8 mouse cellular contexts compared by ENCODE assay signal in the genomic region with DNA sequence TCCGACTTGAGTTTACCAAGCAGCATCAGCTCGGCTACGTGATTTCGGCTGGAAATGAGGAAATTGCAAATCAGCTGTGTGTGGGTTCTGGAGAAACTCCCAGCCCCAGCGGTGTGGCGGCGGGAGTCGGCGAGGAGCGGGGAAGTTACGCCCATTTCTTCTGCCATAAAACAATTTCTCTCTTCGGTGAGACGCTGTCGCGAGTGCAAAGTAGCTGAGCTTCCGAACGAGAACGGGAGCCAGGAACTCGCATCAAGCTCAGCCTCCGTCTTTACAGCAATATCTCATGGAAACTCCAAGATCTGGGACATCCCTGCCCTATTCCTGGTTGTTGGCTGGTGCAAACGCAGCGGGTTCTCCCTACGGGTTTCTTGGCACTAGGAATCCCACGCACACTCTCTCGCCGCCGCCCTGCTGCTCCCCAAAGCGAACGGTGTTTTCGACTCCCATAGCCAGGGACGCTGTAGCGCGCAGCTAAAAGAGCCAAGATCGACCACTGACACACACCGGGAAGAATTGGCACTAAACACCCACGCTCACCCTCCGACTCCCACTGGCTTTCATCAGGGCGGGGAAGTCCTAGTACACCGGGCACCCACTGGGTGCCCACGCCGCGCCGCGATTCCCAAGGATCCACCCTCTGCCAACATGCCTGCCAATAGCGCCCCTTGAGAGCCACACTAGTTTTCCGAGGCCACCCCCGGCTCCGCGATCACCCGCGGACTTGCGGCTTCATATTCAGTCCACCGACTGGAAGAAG. TPM values are rescaled to one million over a fixed set of nuclear protein-coding genes. Genes with fewer than 3 reads are reported as not detected.
DNase-seq lines count a peak whose midpoint lies in the region; ATAC-seq and TF ChIP-seq lines count a peak whose summit lies in the region.

No protein-coding gene starts in this region.

- DNase-seq in G1E (ENCODE audit: low spot score) = peak; percentile 45
- peak; percentile 65 for DNase-seq in hindbrain, embryonic 11.5 days (ENCODE audit: low spot score)
- DNase-seq in layer of hippocampus, postnatal 25 days (ENCODE audit: extremely low spot score in 1 of 2, low spot score in 1 of 2) = peak; percentile 43 to 51
- DNase-seq in lung, postnatal 0 days (ENCODE audit: low spot score) = peak; percentile 11
- peak; percentile 44 for DNase-seq in right cerebral cortex, postnatal 4 days

- peak overlapping the region; percentile 73 for H3K9ac ChIP-seq in hindbrain, embryonic 11.5 days (ENCODE audit: low read depth, low read length)
- H3K9ac ChIP-seq in lung, postnatal 0 days (replicated peaks; ENCODE audit: low read depth) = peak overlapping the region; percentile 8; the same call in 1 of the 2 replicates

- H3K4me3 ChIP-seq in G1E (ENCODE audit: low read depth, low read length) = peak overlapping the region; percentile 84
- peak overlapping the region; percentile 70 for H3K4me3 ChIP-seq in bone marrow, adult 2 months (replicated peaks; ENCODE audit: control insufficient read depth, low read depth, low read length)
- H3K4me3 ChIP-seq in erythroblast, embryonic 14.5 days (replicated peaks) = peak overlapping the region; percentile 86
- peak overlapping the region; percentile 73 for H3K4me3 ChIP-seq in hindbrain, embryonic 11.5 days (ENCODE audit: low read depth, low read length)
- H3K4me3 ChIP-seq in lung, postnatal 0 days (ENCODE audit: low read depth, low read length) = peak overlapping the region; percentile 71

- TF ChIP-seq EP300 in lung, postnatal 0 days (IDR thresholded peaks at IDR 0.05) = no peak

- 0 out of 2 replicates have a peak, but pooled peaks cover 1% of the 10 kb centered on the region for H3K9me3 ChIP-seq in G1E (replicated peaks)
- H3K9me3 ChIP-seq in erythroblast, embryonic 14.5 days (ENCODE audit: control insufficient read depth, low read length) = peaks cover 4% of the 10 kb centered on the region
- H3K9me3 ChIP-seq in hindbrain, embryonic 11.5 days (ENCODE audit: control insufficient read depth, low read length) = no peaks in the 10 kb centered on the region
- H3K9me3 ChIP-seq in lung, postnatal 0 days (ENCODE audit: low read length) = no peaks in the 10 kb centered on the region

- peak overlapping the region; percentile 99 for H3K4me2 ChIP-seq in hindbrain, embryonic 11.5 days (replicated peaks; ENCODE audit: low read depth, low read length)
- peak overlapping the region; percentile 100 for H3K4me2 ChIP-seq in lung, postnatal 0 days (replicated peaks; ENCODE audit: low read depth, low read length)

- no peaks in the 10 kb centered on the region for H3K36me3 ChIP-seq in G1E (replicated peaks)
- H3K36me3 ChIP-seq in erythroblast, embryonic 14.5 days (ENCODE audit: control insufficient read depth) = no peaks in the 10 kb centered on the region; the same call in none of the 2 replicates
- H3K36me3 ChIP-seq in hindbrain, embryonic 11.5 days (ENCODE audit: control insufficient read depth, insufficient read depth, low read length) = no peaks in the 10 kb centered on the region
- H3K36me3 ChIP-seq in lung, postnatal 0 days (ENCODE audit: insufficient read depth, low read length) = no peaks in the 10 kb centered on the region

- peaks cover 63% of the 10 kb centered on the region for H3K4me1 ChIP-seq in G1E (ENCODE audit: insufficient read depth, low read depth, low read length)
- no peaks in the 10 kb centered on the region; the same call in 1 of the 2 replicates for H3K4me1 ChIP-seq in bone marrow, adult 2 months (ENCODE audit: control insufficient read depth, insufficient read depth, low read length)
- peaks cover 66% of the 10 kb centered on the region for H3K4me1 ChIP-seq in erythroblast, embryonic 14.5 days (ENCODE audit: control insufficient read depth)
- H3K4me1 ChIP-seq in hindbrain, embryonic 11.5 days (replicated peaks; ENCODE audit: control insufficient read depth, insufficient read depth, low read length) = 0 out of 2 replicates have a peak, but pooled peaks cover 5% of the 10 kb centered on the region
- H3K4me1 ChIP-seq in lung, postnatal 0 days (ENCODE audit: insufficient read depth, low read depth, low read length) = peaks cover 9% of the 10 kb centered on the region

- peak overlapping the region; percentile 17; the same call in 1 of the 2 replicates for H3K27ac ChIP-seq in bone marrow, adult 2 months (ENCODE audit: control insufficient read depth, insufficient read depth, low read depth, low read length, poor library complexity)
- peak overlapping the region; percentile 85 for H3K27ac ChIP-seq in hindbrain, embryonic 11.5 days (ENCODE audit: low read depth, low read length)
- H3K27ac ChIP-seq in lung, postnatal 0 days (ENCODE audit: low read length) = no peak overlapping the region

- TF ChIP-seq CTCF in G1E (IDR thresholded peaks at IDR 0.05; ENCODE audit: low read depth, low read length) = no peak
- TF ChIP-seq CTCF in bone marrow, adult 2 months (IDR thresholded peaks at IDR 0.05; ENCODE audit: control insufficient read depth, insufficient read depth, low read length) = no peak
- no peak for TF ChIP-seq CTCF in lung, postnatal 0 days (IDR thresholded peaks at IDR 0.05)

- ATAC-seq in G1E (ENCODE audit: extremely low read depth, insufficient number of reproducible peaks, low FRiP score, poor library complexity, severe bottlenecking) = no peak
- ATAC-seq in hindbrain, embryonic 11.5 days (ENCODE audit: low FRiP score) = no peak
- ATAC-seq in lung, postnatal 0 days = no peak
- no peak for ATAC-seq in megakaryocyte progenitor cell, adult 5-6 weeks (replicated peaks; ENCODE audit: poor library complexity)

- WGBS in bone marrow, adult 2 months = under 1% methylated on average over 53 of the region's 53 CpGs
- under 1% methylated on average over 53 of the region's 53 CpGs for WGBS in hindbrain, embryonic 11.5 days
- WGBS in lung, postnatal 0 days = under 1% methylated on average over 51 of the region's 53 CpGs

- H3K27me3 ChIP-seq in G1E (ENCODE audit: insufficient read depth, low read length) = peaks cover 23% of the 10 kb centered on the region
- H3K27me3 ChIP-seq in erythroblast, embryonic 14.5 days (ENCODE audit: control insufficient read depth) = peaks cover 46% of the 10 kb centered on the region
- no peaks in the 10 kb centered on the region; the same call in 1 of the 2 replicates for H3K27me3 ChIP-seq in hindbrain, embryonic 11.5 days (ENCODE audit: control insufficient read depth, insufficient read depth, low read length)
- peaks cover 10% of the 10 kb centered on the region; the same call in 1 of the 2 replicates for H3K27me3 ChIP-seq in lung, postnatal 0 days (replicated peaks; ENCODE audit: insufficient read depth, low read length)

- no peak for TF ChIP-seq POLR2A in bone marrow, adult 2 months (IDR thresholded peaks at IDR 0.05; ENCODE audit: borderline replicate concordance, control insufficient read depth, low read depth, low read length)

RNA-seq across cellular contexts. Expression of a gene that starts 1.4 kb away (rescaled TPM):
- total RNA-seq in G1E (2014; fragmentation: Nextera tagmentation) = 11.7 and 19.7 TPM in 2 replicates
- total RNA-seq in G1E (2017) = 8.1 and 8.8 TPM in 2 replicates
- polyA plus RNA-seq in G1E (2012) = 12.8 and 13.8 TPM in 2 replicates
- polyA plus RNA-seq in bone marrow, adult 2 months (2011; ENCODE audit: insufficient read depth, insufficient read length, low replicate concordance, missing spikeins) = 24.7 and 25.6 TPM in 2 replicates
- polyA plus RNA-seq in erythroblast, embryonic 14.5 days (2012) = 1.9 and 2.2 TPM in 2 replicates
- polyA plus RNA-seq in hindbrain, embryonic 11.5 days (2014; fragmentation: Nextera tagmentation; extraction: Ambion mirVana) = 17.0 and 23.5 TPM in 2 replicates
- total RNA-seq in layer of hippocampus, postnatal 25 days (2021) = 10 to 100 TPM; 21.2 to 28.7 TPM
- 1.4 TPM in 2 replicates for polyA plus RNA-seq in lung, postnatal 0 days (2015; fragmentation: Nextera tagmentation; extraction: Ambion mirVana)
- total RNA-seq in megakaryocyte progenitor cell, adult 5-6 weeks (2015) = 2.8 TPM in 1 of 2 replicates, not detected in the other
- 2.1 TPM in 2 replicates for total RNA-seq in megakaryocyte progenitor cell, adult 5-6 weeks (2017)

RNA-seq across cellular contexts. Expression of a gene that starts 34.2 kb away (rescaled TPM):
- total RNA-seq in G1E (2014; fragmentation: Nextera tagmentation) = 36.1 and 46.1 TPM in 2 replicates
- 21.5 and 23.1 TPM in 2 replicates for total RNA-seq in G1E (2017)
- polyA plus RNA-seq in G1E (2012) = 30.5 and 31.2 TPM in 2 replicates
- polyA plus RNA-seq in bone marrow, adult 2 months (2011; ENCODE audit: insufficient read depth, insufficient read length, low replicate concordance, missing spikeins) = 12.0 and 22.7 TPM in 2 replicates
- 0.53 TPM in 2 replicates for polyA plus RNA-seq in erythroblast, embryonic 14.5 days (2012)
- 25.0 and 26.5 TPM in 2 replicates for polyA plus RNA-seq in hindbrain, embryonic 11.5 days (2014; fragmentation: Nextera tagmentation; extraction: Ambion mirVana)
- 10 to 100 TPM; 27.5 to 29.9 TPM for total RNA-seq in layer of hippocampus, postnatal 25 days (2021)
- polyA plus RNA-seq in lung, postnatal 0 days (2015; fragmentation: Nextera tagmentation; extraction: Ambion mirVana) = 10.4 and 11.3 TPM in 2 replicates
- total RNA-seq in megakaryocyte progenitor cell, adult 5-6 weeks (2015) = 7.3 and 13.2 TPM in 2 replicates
- 11.1 and 12.4 TPM in 2 replicates for total RNA-seq in megakaryocyte progenitor cell, adult 5-6 weeks (2017)

Comparison
In these comparisons a context has a peak if more than half of its experiments do, and no peak if none do; other contexts are left out.
1. DNase-seq: peak in every context shown above with its lines; median percentile 65 in hindbrain, embryonic 11.5 days; 47 in layer of hippocampus, postnatal 25 days; 45 in G1E; 44 in right cerebral cortex, postnatal 4 days; 11 in lung, postnatal 0 days.